Mouse (Mus musculus): ENCODE results near the gene 1700022I11Rik. TPM values are rescaled to one million over a fixed set of nuclear protein-coding genes. Genes with fewer than 3 reads are reported as not detected.
"Not testable (repeated sequence)": the region's sequence is repeated elsewhere in the genome, so short reads cannot be mapped to it uniquely, and the experiment has no call there.

1700022I11Rik gene
- total and polyA plus RNA-seq, 2 experiments from 2014 or later = 0.41 TPM; not detected in 1

DNA sequence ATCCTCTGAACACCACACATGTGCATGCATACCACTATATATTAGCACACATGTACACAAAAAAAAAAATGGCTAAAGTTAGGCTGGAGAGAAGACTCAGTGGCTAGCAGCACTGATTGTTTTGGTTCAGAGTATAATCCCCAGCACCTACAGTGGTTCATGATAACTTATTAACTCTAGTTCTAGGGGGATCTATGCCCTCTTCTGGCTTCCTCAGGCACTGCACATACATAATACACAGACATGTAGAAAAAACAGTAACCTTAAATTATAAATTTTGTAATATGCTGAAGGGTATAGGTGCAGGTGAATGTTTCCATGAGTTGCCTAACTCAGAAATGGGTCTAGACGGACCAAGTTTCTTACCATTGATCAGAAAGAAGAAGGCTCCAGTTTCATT, 18.9 kb downstream of the 1700022I11Rik start:
- ATAC-seq (ENCODE audit: insufficient read depth, low read depth) (no peak), DNase-seq (ENCODE audit: low spot score) (no peak)
- no peak overlapping the region for H3K4me2 ChIP-seq (ENCODE audit: low read depth, low read length)
- no peaks in the 10 kb centered on the region for H3K27me3 ChIP-seq (ENCODE audit: control insufficient read depth, insufficient read depth, low read length)
- 70% methylated on average over 1 of the region's 1 CpGs for WGBS
- no peaks in the 10 kb centered on the region for H3K9me3 ChIP-seq (replicated peaks; ENCODE audit: control insufficient read depth, low read length)
- TF ChIP-seq CTCF (IDR thresholded peaks at IDR 0.05; ENCODE audit: low read depth) (0 out of 2 replicates have a peak, but pooled peaks have one; percentile 5), EP300 (IDR thresholded peaks at IDR 0.05; ENCODE audit: low read depth) (no peak)
- H3K9ac ChIP-seq (replicated peaks; ENCODE audit: low read depth, low read length) = no peak overlapping the region
- peaks cover 98% of the 10 kb centered on the region for H3K36me3 ChIP-seq (replicated peaks; ENCODE audit: control insufficient read depth, insufficient read depth, low read length)
- H3K4me1 ChIP-seq (ENCODE audit: control insufficient read depth, insufficient read depth) = no peaks in the 10 kb centered on the region
- H3K27ac ChIP-seq (ENCODE audit: low read depth) = no peak overlapping the region
- H3K4me3 ChIP-seq (ENCODE audit: low read depth, low read length) = no peak overlapping the region

DNA sequence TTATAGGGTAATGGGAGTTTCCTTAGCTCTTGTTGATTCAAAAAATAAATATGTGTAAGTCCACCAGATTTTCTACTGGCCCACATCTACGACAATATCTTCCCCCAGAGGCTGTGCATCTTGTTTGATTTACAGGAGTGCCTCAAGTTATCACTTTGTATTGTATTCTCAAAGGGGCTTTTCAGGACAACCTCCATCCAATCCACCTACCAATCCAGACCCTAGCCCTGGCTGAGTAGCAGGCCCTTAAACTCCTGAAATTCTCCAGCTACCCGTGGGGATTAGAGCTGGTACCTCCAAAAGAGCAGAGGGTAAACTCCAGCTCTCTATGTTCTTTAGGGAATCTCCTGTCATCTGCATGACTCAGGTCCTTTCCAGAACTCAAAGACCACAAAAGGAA, 28.6 kb downstream of the 1700022I11Rik start:
- Histone ChIP-seq H3K27ac (ENCODE audit: low read depth) (peak overlapping the region; percentile 99), H3K9me3 (replicated peaks; ENCODE audit: control insufficient read depth, low read length) (no peaks in the 10 kb centered on the region), H3K27me3 (ENCODE audit: control insufficient read depth, insufficient read depth, low read length) (no peaks in the 10 kb centered on the region), H3K4me2 (ENCODE audit: low read depth, low read length) (peak overlapping the region; percentile 85), H3K9ac (replicated peaks; ENCODE audit: low read depth, low read length) (peak overlapping the region; percentile 55), H3K36me3 (replicated peaks; ENCODE audit: control insufficient read depth, insufficient read depth, low read length) (peaks cover 31% of the 10 kb centered on the region), H3K4me3 (ENCODE audit: low read depth, low read length) (peak overlapping the region; percentile 86), H3K4me1 (ENCODE audit: control insufficient read depth, insufficient read depth) (peaks cover 20% of the 10 kb centered on the region)
- no peak for TF ChIP-seq CTCF (IDR thresholded peaks at IDR 0.05; ENCODE audit: low read depth)
- no peak for TF ChIP-seq EP300 (IDR thresholded peaks at IDR 0.05; ENCODE audit: low read depth)
- DNase-seq (ENCODE audit: low spot score) = no peak
- no peak for ATAC-seq (ENCODE audit: insufficient read depth, low read depth)
- 18% methylated on average over 2 of the region's 2 CpGs for WGBS

DNA sequence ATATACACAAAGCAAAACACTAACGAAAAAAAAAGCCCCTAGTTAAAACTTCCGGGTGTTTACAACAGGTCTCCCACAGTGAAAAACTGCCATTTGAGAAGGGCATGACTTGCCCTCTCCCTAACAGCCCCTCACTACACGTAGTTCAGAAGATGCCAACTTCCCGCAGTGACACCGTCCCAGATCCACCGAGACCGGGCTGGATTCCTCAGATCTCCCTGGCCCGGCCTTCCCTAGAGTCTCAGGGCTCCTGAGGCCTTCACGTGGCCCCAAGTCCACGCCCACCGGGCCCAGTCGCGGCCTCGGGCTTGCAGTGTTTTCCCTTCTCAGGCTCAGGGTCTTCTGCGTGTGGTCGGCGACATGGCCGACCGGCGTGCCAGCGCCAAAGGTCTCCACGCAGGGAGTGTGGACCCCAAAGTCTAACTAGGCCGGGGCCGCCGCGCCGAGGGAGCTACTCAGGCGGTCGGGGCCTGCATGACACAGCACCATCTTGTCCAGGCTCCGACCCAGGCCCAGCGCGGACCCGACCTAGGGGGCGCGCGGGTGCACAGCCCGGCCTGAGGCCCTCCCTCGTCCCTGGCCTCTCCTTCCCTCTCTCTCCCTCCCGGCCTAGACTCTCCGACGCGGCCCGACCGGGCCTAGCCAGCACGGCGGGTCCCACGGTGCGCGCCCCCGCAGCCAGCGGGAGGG, 30.2 kb downstream of the 1700022I11Rik start:
- peaks cover 20% of the 10 kb centered on the region for H3K4me1 ChIP-seq (ENCODE audit: control insufficient read depth, insufficient read depth)
- peak overlapping the region; percentile 86 for H3K4me3 ChIP-seq (ENCODE audit: low read depth, low read length)
- TF ChIP-seq CTCF (IDR thresholded peaks at IDR 0.05; ENCODE audit: low read depth) = no peak
- TF ChIP-seq EP300 (IDR thresholded peaks at IDR 0.05; ENCODE audit: low read depth) = no peak; the same call in 1 of the 2 replicates
- H3K9me3 ChIP-seq (replicated peaks; ENCODE audit: control insufficient read depth, low read length) = no peaks in the 10 kb centered on the region
- H3K9ac ChIP-seq (replicated peaks; ENCODE audit: low read depth, low read length) = peak overlapping the region; percentile 95
- H3K4me2 ChIP-seq (ENCODE audit: low read depth, low read length) = peak overlapping the region; percentile 85
- under 1% methylated on average over 51 of the region's 51 CpGs for WGBS
- H3K36me3 ChIP-seq (replicated peaks; ENCODE audit: control insufficient read depth, insufficient read depth, low read length) = peaks cover 18% of the 10 kb centered on the region
- peak overlapping the region; percentile 99 for H3K27ac ChIP-seq (ENCODE audit: low read depth)
- H3K27me3 ChIP-seq (ENCODE audit: control insufficient read depth, insufficient read depth, low read length) = no peaks in the 10 kb centered on the region
- ATAC-seq (ENCODE audit: insufficient read depth, low read depth) (peak; percentile 62), DNase-seq (ENCODE audit: low spot score) (peak; percentile 60)

DNA sequence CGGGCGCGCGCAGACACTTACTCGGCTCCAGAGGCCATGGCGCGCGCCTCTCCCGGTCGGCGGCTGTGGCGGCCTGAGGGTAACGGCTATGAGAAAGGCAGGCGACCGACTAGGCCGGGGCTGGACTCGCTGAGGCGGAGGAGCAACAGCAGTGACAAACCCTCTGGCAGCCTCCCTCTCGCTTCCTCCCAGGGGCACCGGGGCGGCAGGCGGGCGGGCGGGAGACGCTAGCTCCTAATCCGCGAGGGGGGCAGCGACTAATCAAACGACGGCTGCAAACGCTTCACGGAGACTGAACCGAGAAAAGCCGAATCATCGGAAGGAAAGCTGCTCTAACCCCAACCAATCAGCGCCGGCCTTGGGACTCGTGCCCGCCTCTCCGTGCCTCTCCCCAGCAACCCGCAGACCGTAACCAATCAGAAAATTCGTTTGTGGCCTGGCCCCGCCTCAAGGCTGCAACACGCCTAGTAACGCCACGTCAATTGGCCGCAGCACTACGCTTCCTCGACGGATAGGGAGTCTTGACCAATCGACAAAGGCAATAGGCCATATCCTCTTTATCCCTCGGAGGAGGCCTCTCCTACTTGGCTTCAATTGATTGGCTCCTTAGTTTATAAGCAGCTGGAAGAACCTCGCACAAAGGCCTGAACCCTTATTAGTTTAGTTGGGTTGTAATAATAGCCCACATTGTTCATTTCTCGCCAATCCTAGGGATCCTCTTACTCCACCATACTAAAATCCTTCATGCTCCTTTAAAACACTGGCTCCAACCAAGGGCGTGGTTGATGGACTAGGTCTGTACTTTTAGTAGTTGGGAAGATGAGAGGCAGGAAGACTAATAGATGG, 31.0 kb downstream of the 1700022I11Rik start, which contains the start of gene Vcp:
Vcp (minus strand) TSS at position 367 of the 846 bp plus-strand sequence.
- peak; percentile 95 for ATAC-seq (ENCODE audit: insufficient read depth, low read depth)
- Histone ChIP-seq H3K27ac (ENCODE audit: low read depth) (peak within 1 kb of the TSS; percentile 99), H3K36me3 (replicated peaks; ENCODE audit: control insufficient read depth, insufficient read depth, low read length) (peaks cover 12% of the 10 kb centered on the region), H3K4me1 (ENCODE audit: control insufficient read depth, insufficient read depth) (peaks cover 20% of the 10 kb centered on the region), H3K4me2 (ENCODE audit: low read depth, low read length) (peak within 1 kb of the TSS; percentile 85), H3K9ac (replicated peaks; ENCODE audit: low read depth, low read length) (peak within 1 kb of the TSS; percentile 95), H3K4me3 (ENCODE audit: low read depth, low read length) (peak within 1 kb of the TSS; percentile 86)
- WGBS = under 1% methylated on average over 46 of the region's 56 CpGs
- not testable (repeated sequence) for H3K9me3 ChIP-seq (replicated peaks; ENCODE audit: control insufficient read depth, low read length); H3K27me3 ChIP-seq (ENCODE audit: control insufficient read depth, insufficient read depth, low read length)
- peak; percentile 100 for DNase-seq (ENCODE audit: low spot score)

DNA sequence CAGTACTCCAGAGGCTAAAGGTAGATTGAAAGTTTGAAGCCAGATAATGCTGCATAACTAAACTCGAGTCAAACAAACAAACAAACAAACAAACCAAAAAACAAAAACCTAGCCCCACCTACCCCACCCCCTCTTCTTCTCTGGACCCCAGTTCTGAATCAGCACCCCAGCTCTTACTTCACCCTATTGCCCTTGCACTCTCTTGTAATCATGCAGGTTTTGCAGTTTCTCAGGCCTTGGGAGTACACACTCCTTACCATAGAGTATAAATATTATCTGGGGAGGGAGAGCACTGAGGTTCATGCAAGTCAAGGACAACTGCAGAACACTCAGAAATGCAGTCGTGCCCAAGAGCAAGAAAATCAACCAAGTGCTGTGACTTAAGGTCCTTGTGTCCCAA, 31.9 kb downstream of the 1700022I11Rik start:
- no peak overlapping the region for H3K27ac ChIP-seq (ENCODE audit: low read depth)
- no peaks in the 10 kb centered on the region for H3K27me3 ChIP-seq (ENCODE audit: control insufficient read depth, insufficient read depth, low read length)
- no peak for DNase-seq (ENCODE audit: low spot score)
- TF ChIP-seq CTCF (IDR thresholded peaks at IDR 0.05; ENCODE audit: low read depth) = no peak
- no peak for TF ChIP-seq EP300 (IDR thresholded peaks at IDR 0.05; ENCODE audit: low read depth)
- H3K36me3 ChIP-seq (replicated peaks; ENCODE audit: control insufficient read depth, insufficient read depth, low read length) = peaks cover 4% of the 10 kb centered on the region; the same call in 1 of the 2 replicates
- H3K9ac ChIP-seq (replicated peaks; ENCODE audit: low read depth, low read length) = no peak overlapping the region
- H3K4me2 ChIP-seq (ENCODE audit: low read depth, low read length) = no peak overlapping the region
- H3K4me1 ChIP-seq (ENCODE audit: control insufficient read depth, insufficient read depth) = peaks cover 20% of the 10 kb centered on the region
- ATAC-seq (ENCODE audit: insufficient read depth, low read depth) = no peak
- WGBS = 88% methylated on average over 2 of the region's 2 CpGs
- no peak overlapping the region for H3K4me3 ChIP-seq (ENCODE audit: low read depth, low read length)
- H3K9me3 ChIP-seq (replicated peaks; ENCODE audit: control insufficient read depth, low read length) = no peaks in the 10 kb centered on the region

Measured in heart, postnatal 0 days (tissue).